Mouse (Mus musculus): Measurements from ENCODE around the gene Abhd6. TPM values are rescaled to one million over a fixed set of nuclear protein-coding genes. Genes with fewer than 3 reads are reported as not detected.
A peak's percentile ranks its signal among the peaks of the same experiment; 100 is the strongest.

The Abhd6 gene
- polyA plus RNA-seq, 1 experiment, result 59.1 TPM

- no peak overlapping the region for H3K4me3 ChIP-seq (ENCODE audit: low read depth, low read length)
- no peaks in the 10 kb centered on the region for H3K36me3 ChIP-seq (ENCODE audit: control insufficient read depth, insufficient read depth, low read length)
- no peak overlapping the region for H3K27ac ChIP-seq (ENCODE audit: insufficient read depth, low read depth, low read length)
- TF ChIP-seq POLR2A (IDR thresholded peaks at IDR 0.05; ENCODE audit: low read depth, low read length) (no peak), CTCF (IDR thresholded peaks at IDR 0.05; ENCODE audit: extremely low read depth, insufficient read length, insufficient replicate concordance, low read depth, low read length) (no peak)
- H3K27me3 ChIP-seq (ENCODE audit: control insufficient read depth, insufficient read depth, low read length), result no peaks in the 10 kb centered on the region
- no peaks in the 10 kb centered on the region for H3K4me1 ChIP-seq (ENCODE audit: control insufficient read depth, insufficient read depth, insufficient read length, low read length)
- WGBS, result 83% methylated on average over 8 of the region's 8 CpGs
These were observed 61.4 kb downstream of the Abhd6 start for GRCm38 (mm10) chr14:8063835-8064785.

- peak within 1 kb of the TSS; percentile 98 for H3K27ac ChIP-seq (ENCODE audit: insufficient read depth, low read depth, low read length)
- H3K36me3 ChIP-seq (ENCODE audit: control insufficient read depth, insufficient read depth, low read length), result peaks cover 11% of the 10 kb centered on the region
- peaks cover 2% of the 10 kb centered on the region; the same call in 1 of the 2 replicates for H3K4me1 ChIP-seq (ENCODE audit: control insufficient read depth, insufficient read depth, insufficient read length, low read length)
- WGBS, result under 1% methylated on average over 47 of the region's 47 CpGs
- H3K27me3 ChIP-seq (ENCODE audit: control insufficient read depth, insufficient read depth, low read length), result no peaks in the 10 kb centered on the region
- TF ChIP-seq POLR2A (IDR thresholded peaks at IDR 0.05; ENCODE audit: low read depth, low read length), result no peak
- TF ChIP-seq CTCF (IDR thresholded peaks at IDR 0.05; ENCODE audit: extremely low read depth, insufficient read length, insufficient replicate concordance, low read depth, low read length), result peak; percentile 93
- peak within 1 kb of the TSS; percentile 82 for H3K4me3 ChIP-seq (ENCODE audit: low read depth, low read length)
These were observed 77.5 kb downstream of the Abhd6 start, which contains the start of gene Rpp14 for GRCm38 (mm10) chr14:8080165-8080679. Rpp14 (plus strand) TSS chr14:8080367.

- WGBS, result 1% methylated on average over 11 of the region's 11 CpGs
- Histone ChIP-seq H3K4me3 (ENCODE audit: low read depth, low read length) (peak overlapping the region; percentile 82), H3K27me3 (ENCODE audit: control insufficient read depth, insufficient read depth, low read length) (no peaks in the 10 kb centered on the region), H3K27ac (ENCODE audit: insufficient read depth, low read depth, low read length) (peak overlapping the region; percentile 98), H3K4me1 (ENCODE audit: control insufficient read depth, insufficient read depth, insufficient read length, low read length) (peaks cover 2% of the 10 kb centered on the region; the same call in 1 of the 2 replicates), H3K36me3 (ENCODE audit: control insufficient read depth, insufficient read depth, low read length) (peaks cover 15% of the 10 kb centered on the region)
- no peak for TF ChIP-seq POLR2A (IDR thresholded peaks at IDR 0.05; ENCODE audit: low read depth, low read length)
- no peak for TF ChIP-seq CTCF (IDR thresholded peaks at IDR 0.05; ENCODE audit: extremely low read depth, insufficient read length, insufficient replicate concordance, low read depth, low read length)
These were observed 78.0 kb downstream of the Abhd6 start for GRCm38 (mm10) chr14:8080718-8081117.

GRCm38 (mm10) chr14:8082949-8083348 lies 80.2 kb downstream of the Abhd6 start:
- Histone ChIP-seq H3K27me3 (ENCODE audit: control insufficient read depth, insufficient read depth, low read length) (no peaks in the 10 kb centered on the region), H3K4me1 (ENCODE audit: control insufficient read depth, insufficient read depth, insufficient read length, low read length) (peaks cover 2% of the 10 kb centered on the region; the same call in 1 of the 2 replicates), H3K36me3 (ENCODE audit: control insufficient read depth, insufficient read depth, low read length) (peaks cover 27% of the 10 kb centered on the region), H3K27ac (ENCODE audit: insufficient read depth, low read depth, low read length) (no peak overlapping the region), H3K4me3 (ENCODE audit: low read depth, low read length) (no peak overlapping the region)
- TF ChIP-seq POLR2A (IDR thresholded peaks at IDR 0.05; ENCODE audit: low read depth, low read length) (no peak), CTCF (IDR thresholded peaks at IDR 0.05; ENCODE audit: extremely low read depth, insufficient read length, insufficient replicate concordance, low read depth, low read length) (no peak)
- WGBS, result 91% methylated on average over 1 of the region's 1 CpGs

GRCm38 (mm10) chr14:8089016-8089415 lies 86.3 kb downstream of the Abhd6 start:
- no peak overlapping the region for H3K27ac ChIP-seq (ENCODE audit: insufficient read depth, low read depth, low read length)
- H3K27me3 ChIP-seq (ENCODE audit: control insufficient read depth, insufficient read depth, low read length), result no peaks in the 10 kb centered on the region
- H3K4me1 ChIP-seq (ENCODE audit: control insufficient read depth, insufficient read depth, insufficient read length, low read length), result peaks cover 6% of the 10 kb centered on the region
- H3K36me3 ChIP-seq (ENCODE audit: control insufficient read depth, insufficient read depth, low read length), result peaks cover 29% of the 10 kb centered on the region
- WGBS, result 72% methylated on average over 2 of the region's 2 CpGs
- no peak overlapping the region for H3K4me3 ChIP-seq (ENCODE audit: low read depth, low read length)
- no peak for TF ChIP-seq CTCF (IDR thresholded peaks at IDR 0.05; ENCODE audit: extremely low read depth, insufficient read length, insufficient replicate concordance, low read depth, low read length)
- TF ChIP-seq POLR2A (IDR thresholded peaks at IDR 0.05; ENCODE audit: low read depth, low read length), result no peak

GRCm38 (mm10) chr14:8092573-8092972 lies 89.9 kb downstream of the Abhd6 start:
- Histone ChIP-seq H3K27me3 (ENCODE audit: control insufficient read depth, insufficient read depth, low read length) (no peaks in the 10 kb centered on the region), H3K36me3 (ENCODE audit: control insufficient read depth, insufficient read depth, low read length) (peaks cover 10% of the 10 kb centered on the region), H3K4me1 (ENCODE audit: control insufficient read depth, insufficient read depth, insufficient read length, low read length) (peaks cover 15% of the 10 kb centered on the region), H3K4me3 (ENCODE audit: low read depth, low read length) (no peak overlapping the region), H3K27ac (ENCODE audit: insufficient read depth, low read depth, low read length) (no peak overlapping the region)
- TF ChIP-seq POLR2A (IDR thresholded peaks at IDR 0.05; ENCODE audit: low read depth, low read length) (no peak), CTCF (IDR thresholded peaks at IDR 0.05; ENCODE audit: extremely low read depth, insufficient read length, insufficient replicate concordance, low read depth, low read length) (0 out of 2 replicates have a peak, but pooled peaks have one; percentile 18)
- 68% methylated on average over 2 of the region's 2 CpGs for WGBS

- Histone ChIP-seq H3K4me3 (ENCODE audit: low read depth, low read length) (no peak overlapping the region), H3K27me3 (ENCODE audit: control insufficient read depth, insufficient read depth, low read length) (no peaks in the 10 kb centered on the region), H3K27ac (ENCODE audit: insufficient read depth, low read depth, low read length) (peak overlapping the region; percentile 23; the same call in 1 of the 2 replicates), H3K36me3 (ENCODE audit: control insufficient read depth, insufficient read depth, low read length) (peaks cover 5% of the 10 kb centered on the region), H3K4me1 (ENCODE audit: control insufficient read depth, insufficient read depth, insufficient read length, low read length) (peaks cover 17% of the 10 kb centered on the region)
- 27% methylated on average over 5 of the region's 5 CpGs for WGBS
- TF ChIP-seq POLR2A (IDR thresholded peaks at IDR 0.05; ENCODE audit: low read depth, low read length) (no peak), CTCF (IDR thresholded peaks at IDR 0.05; ENCODE audit: extremely low read depth, insufficient read length, insufficient replicate concordance, low read depth, low read length) (no peak)
These were observed 90.7 kb downstream of the Abhd6 start for GRCm38 (mm10) chr14:8093427-8093826.

Data from small intestine, adult 2 months (tissue).